Mouse (Mus musculus) ES-E14 (cell line): ENCODE data around the gene Naxe. TPM values are rescaled to one million over a fixed set of nuclear protein-coding genes. Genes with fewer than 3 reads are reported as not detected.

ENCODE experiments used
- DNase-seq: peaks from one replicate; pipeline ENCODE4 v3.0.0-alpha.2; 2013; ENCODE audit warnings: low read depth, low spot score
- H3K27ac ChIP-seq: 2 replicates; pipeline ENCODE4 v1.5.1; 2012; ENCODE audit warnings: low read depth, mild to moderate bottlenecking, low read length, moderate library complexity, mixed read lengths; ENCODE audit not compliant: poor library complexity, insufficient read depth, severe bottlenecking
- H3K36me3 ChIP-seq: 2 replicates; pipeline ENCODE4 v1.6.1; 2012; ENCODE audit warnings: mild to moderate bottlenecking, low read length, moderate library complexity, mixed read lengths; ENCODE audit not compliant: control insufficient read depth, poor library complexity, insufficient read depth, severe bottlenecking
- H3K4me1 ChIP-seq, 2 experiments: fragments of 150-350 bp in 1 of 2; sonication (generic) in 1 of 2; 2 replicates each; pipeline ENCODE4 v1.6.1; 2012; ENCODE audit warnings: low read length in 2 of 2, mild to moderate bottlenecking in 1 of 2, mixed read lengths in 1 of 2; ENCODE audit not compliant: control insufficient read depth in 2 of 2, insufficient read depth in 2 of 2, poor library complexity in 1 of 2
- H3K4me3 ChIP-seq, 2 experiments: fragments of 150-350 bp in 1 of 2; sonication (generic) in 1 of 2; 2 replicates each; pipeline ENCODE4 v1.5.1; 2012; ENCODE audit warnings: low read length in 2 of 2, low read depth in 1 of 2, mild to moderate bottlenecking in 1 of 2, mixed read lengths in 1 of 2; ENCODE audit not compliant: insufficient read depth in 1 of 2, poor library complexity in 1 of 2, severe bottlenecking in 1 of 2
- H3K9ac ChIP-seq: 2 replicates; pipeline ENCODE4 v1.6.1; 2012; ENCODE audit warnings: low read depth, mild to moderate bottlenecking, low read length, mixed read lengths; ENCODE audit not compliant: poor library complexity, insufficient read depth, severe bottlenecking
- H3K9me3 ChIP-seq: fragments of 150-350 bp; sonication (generic); 2 replicates; pipeline ENCODE4 v1.6.1; 2012; ENCODE audit warnings: low read depth, mild to moderate bottlenecking, low read length; ENCODE audit not compliant: control insufficient read depth, insufficient read depth
- CHD2 ChIP-seq: IDR thresholded peaks from 2 replicates; pipeline ENCODE4 v1.6.1; 2014; ENCODE audit warnings: mild to moderate bottlenecking, low read depth, low read length, inconsistent platforms
- HCFC1 ChIP-seq: IDR thresholded peaks from 2 replicates; pipeline ENCODE4 v1.6.1; 2012; ENCODE audit warnings: low read length, inconsistent platforms, borderline replicate concordance; ENCODE audit not compliant: insufficient read depth
- MAFK ChIP-seq: IDR thresholded peaks from 2 replicates; pipeline ENCODE4 v1.6.1; 2014; ENCODE audit warnings: mild to moderate bottlenecking, low read depth, low read length, inconsistent platforms; ENCODE audit not compliant: insufficient read depth
- ZC3H11A ChIP-seq: IDR thresholded peaks from 2 replicates; pipeline ENCODE4 v1.6.1; 2012; ENCODE audit warnings: low read depth, mild to moderate bottlenecking, inconsistent platforms, low read length, borderline replicate concordance
- ZNF384 ChIP-seq: IDR thresholded peaks from 2 replicates; pipeline ENCODE4 v1.6.1; 2012; ENCODE audit warnings: low read depth, low read length, inconsistent platforms
- in situ Hi-C, 2 experiments: fragments of 600-800 bp; cut with MboI; formaldehyde crosslinking; loops; one replicate each; pipeline ENCODE4 v1.15.1; 2025; ENCODE audit warnings: low sequenced_read_pairs in 2 of 2, inconsistent platforms in 1 of 2; ENCODE audit not compliant: unreplicated experiment in 2 of 2
- total RNA-seq: library from RNA; depleted of rRNA; stranded (reverse); fragments of 300-350 nt; gene quantifications from 2 replicates; pipeline ENCODE4 v1.2.3, GENCODE M21; 2012; rRNA removed

Gene Naxe
- 117 and 144 TPM in 2 replicates for total RNA-seq

DNA sequence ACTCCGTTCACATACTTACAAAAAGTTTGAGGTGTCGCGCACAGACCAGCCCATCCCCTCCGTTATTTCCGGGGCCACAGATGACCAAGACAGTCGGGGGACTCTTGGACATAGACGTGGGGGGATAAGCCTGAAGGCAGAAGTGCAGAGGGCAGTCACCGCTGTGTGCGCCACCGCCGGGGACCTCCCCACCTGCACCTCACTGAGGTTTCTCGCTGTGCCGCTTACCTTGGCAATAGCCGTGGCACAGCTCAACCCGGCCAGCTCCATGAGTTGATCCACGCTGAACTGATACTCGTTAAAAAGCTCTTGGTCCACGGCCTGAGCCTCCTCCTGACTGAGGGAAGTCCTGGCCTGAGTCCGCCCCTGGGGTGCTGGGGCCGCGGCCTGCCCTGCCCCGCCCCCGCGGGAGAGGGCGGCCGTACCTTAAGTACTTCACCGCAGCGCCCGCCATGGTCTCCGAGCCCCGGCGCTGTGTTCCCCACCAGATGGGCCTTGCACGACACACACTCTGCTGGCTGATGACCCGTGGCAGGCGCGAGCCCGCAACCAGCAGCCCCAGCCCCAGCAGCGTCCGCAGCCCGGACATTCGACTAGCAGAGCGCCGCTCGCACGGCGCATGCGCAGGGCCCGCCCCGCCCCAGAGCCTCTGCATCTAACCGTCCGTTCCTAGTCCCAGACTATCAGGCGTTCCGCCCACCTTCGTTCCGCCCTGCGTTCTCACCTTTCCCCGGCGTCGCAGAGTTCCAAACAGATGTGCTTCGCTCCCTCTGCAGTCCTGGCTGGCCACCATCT lies at the start of gene Naxe:
Gene Naxe, minus strand, starts transcription at position 594 of the 795 bp plus-strand sequence.
- peak within 1 kb of the TSS; percentile 80 to 94 for H3K4me3 ChIP-seq
- peak; percentile 92 for DNase-seq
- no peaks in the 10 kb centered on the region for H3K9me3 ChIP-seq
- H3K4me1 ChIP-seq, result peaks cover 0 to 3% of the 10 kb centered on the region in 2 experiments; a peak in 1 of 4 replicates
- H3K27ac ChIP-seq, result no peak within 1 kb of the TSS
- in situ Hi-C loops, result no loop called here
- peaks cover 21% of the 10 kb centered on the region for H3K36me3 ChIP-seq
- peak within 1 kb of the TSS; percentile 85 for H3K9ac ChIP-seq
- peak; percentile 6; the same call in 1 of the 2 replicates for TF ChIP-seq ZC3H11A
- 0 out of 2 replicates have a peak, but pooled peaks have one; percentile 37 for TF ChIP-seq HCFC1
- TF ChIP-seq MAFK, result no peak

DNA sequence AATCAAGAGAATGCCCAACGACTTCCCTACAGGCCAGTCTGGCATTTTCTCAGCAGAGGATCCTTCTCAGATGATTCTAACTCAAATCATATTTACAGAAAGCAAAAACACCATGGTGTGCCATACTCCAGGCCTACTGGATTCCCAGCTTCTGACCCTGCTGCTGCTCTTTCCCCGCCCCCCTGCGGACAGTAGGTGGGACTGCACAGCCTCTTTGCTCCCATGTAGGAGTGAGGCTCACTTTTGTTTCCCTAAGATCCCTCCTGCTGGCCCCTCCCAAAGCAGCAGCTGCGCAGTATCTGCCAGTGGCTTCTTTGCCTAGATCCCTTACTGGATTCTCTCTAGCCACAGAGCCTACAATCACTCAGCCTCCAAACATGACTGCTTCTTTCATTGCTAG lies 47.8 kb upstream of the Naxe start:
- no peak for DNase-seq
- Histone ChIP-seq H3K9ac (no peak overlapping the region), H3K36me3 (peaks cover 71% of the 10 kb centered on the region), H3K9me3 (no peaks in the 10 kb centered on the region), H3K4me3 (no peak overlapping the region), H3K27ac (no peak overlapping the region), H3K4me1 (no peaks in the 10 kb centered on the region)
- TF ChIP-seq ZC3H11A (no peak), MAFK (no peak), HCFC1 (no peak), CHD2 (no peak), ZNF384 (no peak)
- in situ Hi-C loops, result no loop called here

DNA sequence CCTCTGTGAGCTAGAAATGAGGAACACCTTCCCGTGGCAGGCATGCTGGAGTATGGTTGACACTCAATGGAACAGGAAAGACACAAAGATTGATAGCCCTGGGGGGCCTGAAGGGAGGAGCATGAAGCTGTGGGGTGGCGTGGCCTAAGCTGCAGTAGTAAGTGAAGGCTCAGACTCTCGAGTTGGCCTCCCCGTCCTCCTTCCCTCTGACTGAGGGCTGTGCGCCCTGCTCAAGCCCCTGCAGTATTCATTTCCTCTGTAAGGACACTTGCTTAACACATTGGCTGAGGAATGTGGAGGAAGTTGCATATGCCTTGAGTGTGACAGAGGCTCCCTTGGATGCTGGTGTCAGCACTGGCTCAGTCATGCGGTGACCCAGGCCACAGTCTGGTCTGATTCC lies 44.3 kb upstream of the Naxe start:
- H3K4me1 ChIP-seq, result no peaks in the 10 kb centered on the region
- peaks cover 68% of the 10 kb centered on the region for H3K36me3 ChIP-seq
- TF ChIP-seq HCFC1, result no peak
- no peak for TF ChIP-seq MAFK
- TF ChIP-seq CHD2, result no peak
- TF ChIP-seq ZC3H11A, result no peak
- TF ChIP-seq ZNF384, result no peak
- in situ Hi-C loops, result no loop called here
- H3K9me3 ChIP-seq, result no peaks in the 10 kb centered on the region
- no peak overlapping the region for H3K4me3 ChIP-seq
- no peak overlapping the region for H3K27ac ChIP-seq
- H3K9ac ChIP-seq, result no peak overlapping the region
- no peak for DNase-seq

DNA sequence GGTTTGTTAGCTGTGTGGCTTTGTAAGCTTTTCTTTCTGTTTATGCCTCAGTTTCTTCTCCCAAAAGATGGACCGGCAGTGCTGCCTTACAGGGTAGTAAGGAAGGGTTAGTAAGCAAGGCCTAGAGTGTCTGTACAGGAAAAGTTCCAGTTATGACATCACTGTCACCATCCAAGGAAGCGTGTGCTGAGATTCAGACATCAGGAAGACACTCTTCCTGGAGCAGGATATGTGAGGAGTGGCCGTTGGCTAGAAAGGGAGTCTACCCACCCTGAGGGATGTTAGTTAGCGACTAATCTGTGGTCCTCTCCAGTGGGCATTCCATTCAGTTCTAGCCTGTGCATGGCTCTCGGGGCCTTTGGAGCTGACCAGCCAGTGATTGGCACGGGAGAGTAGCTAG lies 43.9 kb upstream of the Naxe start:
- Histone ChIP-seq H3K9ac (no peak overlapping the region), H3K4me3 (no peak overlapping the region), H3K27ac (no peak overlapping the region), H3K36me3 (peaks cover 64% of the 10 kb centered on the region), H3K9me3 (no peaks in the 10 kb centered on the region), H3K4me1 (no peaks in the 10 kb centered on the region)
- TF ChIP-seq ZC3H11A, result no peak
- no peak for DNase-seq
- in situ Hi-C loops, result no loop called here

DNA sequence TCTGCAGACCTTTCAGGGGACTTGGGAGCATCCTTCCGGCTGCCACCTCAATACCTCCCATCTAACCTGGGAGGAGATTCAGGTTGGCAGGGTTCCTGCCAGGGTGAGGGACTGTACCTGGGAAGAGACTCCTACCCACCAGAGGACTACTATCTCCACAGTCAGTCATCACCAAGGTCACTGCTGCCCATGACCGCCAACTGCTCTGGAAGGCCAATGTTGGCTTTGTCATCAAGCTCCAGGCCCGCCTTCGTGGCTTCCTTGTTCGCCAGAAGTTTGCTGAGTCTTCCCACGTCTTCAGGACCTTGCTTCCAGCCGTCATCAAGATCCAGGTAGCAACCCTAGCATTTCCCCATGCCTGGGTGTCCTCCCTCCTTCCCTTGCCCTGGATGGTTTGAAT lies 43.4 kb upstream of the Naxe start:
- H3K9me3 ChIP-seq, result no peaks in the 10 kb centered on the region
- TF ChIP-seq ZC3H11A, result no peak
- no peak for TF ChIP-seq HCFC1
- TF ChIP-seq CHD2, result no peak
- no peak for TF ChIP-seq MAFK
- TF ChIP-seq ZNF384, result no peak
- H3K4me3 ChIP-seq, result no peak overlapping the region
- no peak overlapping the region for H3K9ac ChIP-seq
- no peak overlapping the region for H3K27ac ChIP-seq
- H3K36me3 ChIP-seq, result peaks cover 65% of the 10 kb centered on the region
- H3K4me1 ChIP-seq, result no peaks in the 10 kb centered on the region
- no peak for DNase-seq
- in situ Hi-C loops, result no loop called here
